Mouse (Mus musculus) urinary bladder, postnatal 36 days (tissue): ENCODE results near the gene Rtn3.
"Not testable (repeated sequence)": the region's sequence is repeated elsewhere in the genome, so short reads cannot be mapped to it uniquely, and the experiment has no call there.

Experiments
- DNase-seq, 2 experiments: peaks; one replicate each; pipeline ENCODE4 v3.0.0; 2022; ENCODE audit warnings: low spot score in 2 of 2, mixed read lengths in 1 of 2

Gene Rtn3

GRCm38 (mm10) chr19:7422656-7423027 is 60.4 kb downstream of the Rtn3 start:
- DNase-seq, result no peak

- no peak for DNase-seq
These were observed 61.2 kb downstream of the Rtn3 start for GRCm38 (mm10) chr19:7421602-7422591.

GRCm38 (mm10) chr19:7420841-7421601 is 62.1 kb downstream of the Rtn3 start:
- DNase-seq, result no peak

- DNase-seq, result no peak
These were observed 63.0 kb downstream of the Rtn3 start for GRCm38 (mm10) chr19:7420108-7420507.

- no peak for DNase-seq
These were observed 63.9 kb downstream of the Rtn3 start for GRCm38 (mm10) chr19:7419134-7419533.

GRCm38 (mm10) chr19:7417911-7418849 is 64.9 kb downstream of the Rtn3 start:
- peak; percentile 64 to 78 for DNase-seq

- peak; percentile 74 to 80 for DNase-seq
These were observed 66.0 kb downstream of the Rtn3 start, which contains the start of gene 2700081O15Rik for GRCm38 (mm10) chr19:7416834-7417735. Gene 2700081O15Rik, plus strand, starts transcription at chr19:7417625.

GRCm38 (mm10) chr19:7415916-7416833 is 66.9 kb downstream of the Rtn3 start:
- DNase-seq, result no peak

- no peak for DNase-seq
These were observed 70.7 kb downstream of the Rtn3 start for GRCm38 (mm10) chr19:7412361-7412760.

GRCm38 (mm10) chr19:7404623-7405229 is 78.4 kb downstream of the Rtn3 start:
- no peak for DNase-seq

- no peak for DNase-seq
These were observed 82.4 kb downstream of the Rtn3 start for GRCm38 (mm10) chr19:7400635-7401034.

GRCm38 (mm10) chr19:7398898-7399297 is 84.2 kb downstream of the Rtn3 start:
- DNase-seq, result not testable (repeated sequence)

- DNase-seq, result not testable (repeated sequence)
These were observed 85.9 kb downstream of the Rtn3 start for GRCm38 (mm10) chr19:7396867-7397826.

GRCm38 (mm10) chr19:7388488-7388887 is 94.6 kb downstream of the Rtn3 start:
- no peak for DNase-seq

GRCm38 (mm10) chr19:7386042-7386441 is 97.0 kb downstream of the Rtn3 start:
- DNase-seq, result no peak

- DNase-seq, result peak; percentile 99
These were observed 99.9 kb downstream of the Rtn3 start, which contains the start of gene Spindoc for GRCm38 (mm10) chr19:7382903-7383865. Gene Spindoc, minus strand, starts transcription at chr19:7382994.
